Mouse (Mus musculus) lung, postnatal 0 days (tissue): ENCODE results near the gene Sox5. TPM values are rescaled to one million over a fixed set of nuclear protein-coding genes. Genes with fewer than 3 reads are reported as not detected.

Experiments
- ATAC-seq: fragments of 200-750 bp; cut with Nextera tagmentation; 2 replicates; pipeline ENCODE4 v1.8.0; 2017; ENCODE audit warnings: moderate library complexity
- DNase-seq: peaks from one replicate; pipeline ENCODE4 v3.0.0-alpha.2; 2016; ENCODE audit warnings: low spot score
- H3K27ac ChIP-seq: fragments of 300-500 bp; sonication (generic); 2 replicates; pipeline ENCODE4 v1.5.1; 2014; ENCODE audit warnings: antibody characterized with exemption, mild to moderate bottlenecking, low read length, mixed read lengths
- H3K27me3 ChIP-seq: fragments of 300-500 bp; sonication (generic); replicated peaks from 2 replicates; pipeline ENCODE4 v1.6.1; 2014; ENCODE audit warnings: low read length, mixed read lengths; ENCODE audit not compliant: insufficient read depth
- H3K36me3 ChIP-seq: fragments of 300-500 bp; sonication (generic); 2 replicates; pipeline ENCODE4 v1.6.1; 2014; ENCODE audit warnings: low read length, mixed read lengths; ENCODE audit not compliant: insufficient read depth
- H3K4me1 ChIP-seq: fragments of 300-500 bp; sonication (generic); 2 replicates; pipeline ENCODE4 v1.6.1; 2014; ENCODE audit warnings: antibody characterized with exemption, low read depth, low read length, mixed read lengths; ENCODE audit not compliant: insufficient read depth
- H3K4me2 ChIP-seq: fragments of 300-500 bp; sonication (generic); replicated peaks from 2 replicates; pipeline ENCODE4 v1.6.1; 2014; ENCODE audit warnings: low read depth, mild to moderate bottlenecking, low read length, moderate library complexity, mixed read lengths
- H3K4me3 ChIP-seq: fragments of 300-500 bp; sonication (generic); 2 replicates; pipeline ENCODE4 v1.5.1; 2014; ENCODE audit warnings: low read depth, low read length
- H3K9ac ChIP-seq: fragments of 300-500 bp; sonication (generic); replicated peaks from 2 replicates; pipeline ENCODE4 v1.6.1; 2014; ENCODE audit warnings: low read depth, mild to moderate bottlenecking
- H3K9me3 ChIP-seq: fragments of 300-500 bp; sonication (generic); 2 replicates; pipeline ENCODE4 v1.6.1; 2016; ENCODE audit warnings: low read length, mixed read lengths
- CTCF ChIP-seq: IDR thresholded peaks from 2 replicates; pipeline ENCODE4 v1.5.1; 2016; ENCODE audit warnings: antibody characterized with exemption, mild to moderate bottlenecking
- EP300 ChIP-seq: IDR thresholded peaks from 2 replicates; pipeline ENCODE4 v1.6.1; 2016; ENCODE audit warnings: antibody characterized with exemption, mild to moderate bottlenecking, control low read depth
- WGBS: fragments of 180-500 bp; shearing (Covaris S2); extraction: QIAGEN DNeasy Blood & Tissue Kit; methylation state at CpG from one replicate; pipeline ENCODE4 v1.1.7; 2014; 5-methylcytosine and 5-hydroxymethylcytosine counted together
- polyA plus RNA-seq: library from polyadenylated mRNA; unstranded; fragments of >200 nt; fragmentation: Nextera tagmentation; extraction: Ambion mirVana; gene quantifications from 2 replicates; pipeline ENCODE4 v1.2.1, GENCODE M21; 2015

The Sox5 gene
- polyA plus RNA-seq, 1 experiment from 2014 or later, result 9.8 TPM

DNA sequence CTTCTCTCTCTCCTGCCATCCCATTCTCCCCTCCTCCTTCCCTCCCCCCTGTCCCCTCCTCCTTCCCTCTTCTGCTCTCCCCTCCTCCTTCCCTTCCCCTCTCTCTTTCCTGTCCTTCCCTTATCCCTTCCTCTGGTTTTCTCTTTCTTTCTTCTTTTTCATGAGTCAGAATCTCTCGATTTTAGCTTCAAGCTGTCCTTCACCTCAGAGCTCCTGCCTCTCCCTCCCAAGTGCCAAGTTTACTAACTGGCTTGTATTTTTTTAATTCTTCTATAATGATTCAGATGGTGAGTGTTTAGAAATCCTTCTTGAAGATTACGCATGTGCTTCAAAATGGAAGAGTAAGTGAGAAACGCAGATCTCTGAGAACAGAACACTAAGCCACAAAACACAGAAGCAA is 135.4 kb downstream of the Sox5 start:
- Histone ChIP-seq H3K27me3 (no peaks in the 10 kb centered on the region), H3K27ac (peak overlapping the region; percentile 8; the same call in 1 of the 2 replicates)

DNA sequence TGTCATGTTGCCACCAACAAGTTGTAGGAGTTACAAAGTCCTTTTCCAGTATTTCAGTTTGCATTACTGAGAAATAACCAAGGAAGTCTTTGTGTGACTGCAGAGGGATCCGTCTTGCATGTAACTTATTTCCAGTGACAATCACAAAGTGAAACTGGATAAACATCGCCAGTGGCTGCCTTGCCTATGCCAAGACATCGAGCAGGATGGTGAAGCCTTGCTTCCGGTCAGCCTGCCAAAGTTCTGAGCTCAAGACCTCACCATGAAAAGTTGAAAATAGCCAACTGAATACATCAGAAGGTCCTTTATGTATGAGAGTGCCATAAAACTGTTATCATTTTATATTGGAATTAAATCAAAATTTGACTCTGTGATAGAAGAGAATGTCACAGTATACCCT is 136.0 kb downstream of the Sox5 start:
- peaks cover 5% of the 10 kb centered on the region; the same call in 1 of the 2 replicates for H3K4me1 ChIP-seq

More for the DNA sequence above, 135.4 kb downstream of the Sox5 start:
- Histone ChIP-seq H3K4me3 (no peak overlapping the region), H3K4me1 (peaks cover 5% of the 10 kb centered on the region; the same call in 1 of the 2 replicates), H3K9me3 (no peaks in the 10 kb centered on the region), H3K9ac (no peak overlapping the region), H3K36me3 (no peaks in the 10 kb centered on the region), H3K4me2 (no peak overlapping the region)
- DNase-seq, result peak; percentile 72
- ATAC-seq, result peak; percentile 13; the same call in 1 of the 2 replicates
- 46% methylated on average over 3 of the region's 3 CpGs for WGBS
- no peak for TF ChIP-seq CTCF
- peak; percentile 88 for TF ChIP-seq EP300

DNA sequence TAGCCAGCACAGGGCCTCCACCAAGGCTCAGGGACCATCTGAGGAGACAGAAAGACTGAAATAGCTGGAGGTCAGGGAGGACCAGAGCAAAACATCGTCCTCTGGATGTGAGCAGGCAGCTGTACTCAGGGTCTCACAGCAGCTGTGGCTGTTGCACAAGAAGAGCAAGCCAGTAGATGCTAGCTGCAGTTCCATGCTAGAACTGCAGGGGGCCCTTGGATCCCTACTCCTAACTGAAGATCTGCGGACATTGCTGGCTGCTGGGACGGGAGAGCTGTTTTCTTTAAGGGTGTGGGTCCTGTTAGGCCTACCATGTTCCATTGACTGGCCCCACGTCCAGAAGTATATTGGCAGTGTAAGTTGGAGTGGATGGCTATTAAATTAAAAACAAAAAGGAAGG is 137.1 kb downstream of the Sox5 start:
- Histone ChIP-seq H3K9ac (no peak overlapping the region), H3K27ac (no peak overlapping the region), H3K4me3 (no peak overlapping the region), H3K9me3 (no peaks in the 10 kb centered on the region), H3K27me3 (no peaks in the 10 kb centered on the region), H3K36me3 (no peaks in the 10 kb centered on the region), H3K4me1 (peaks cover 5% of the 10 kb centered on the region; the same call in 1 of the 2 replicates), H3K4me2 (no peak overlapping the region)
- 44% methylated on average over 4 of the region's 4 CpGs for WGBS
- no peak for TF ChIP-seq EP300
- peak; percentile 83 for TF ChIP-seq CTCF
- DNase-seq, result peak; percentile 74
- peak; percentile 24 for ATAC-seq

More for the DNA sequence above, 136.0 kb downstream of the Sox5 start:
- H3K9me3 ChIP-seq, result no peaks in the 10 kb centered on the region
- no peak overlapping the region for H3K4me2 ChIP-seq
- TF ChIP-seq EP300 (no peak), CTCF (no peak)
- no peak overlapping the region for H3K4me3 ChIP-seq
- ATAC-seq (no peak), DNase-seq (peak; percentile 22)
- 48% methylated on average over 4 of the region's 4 CpGs for whole genome bisulfite sequencing
- no peaks in the 10 kb centered on the region for H3K36me3 ChIP-seq
- H3K27me3 ChIP-seq, result no peaks in the 10 kb centered on the region
- no peak overlapping the region for H3K9ac ChIP-seq
- H3K27ac ChIP-seq, result 0 out of 2 replicates have a peak overlapping the region, but pooled peaks have one; percentile 8

DNA sequence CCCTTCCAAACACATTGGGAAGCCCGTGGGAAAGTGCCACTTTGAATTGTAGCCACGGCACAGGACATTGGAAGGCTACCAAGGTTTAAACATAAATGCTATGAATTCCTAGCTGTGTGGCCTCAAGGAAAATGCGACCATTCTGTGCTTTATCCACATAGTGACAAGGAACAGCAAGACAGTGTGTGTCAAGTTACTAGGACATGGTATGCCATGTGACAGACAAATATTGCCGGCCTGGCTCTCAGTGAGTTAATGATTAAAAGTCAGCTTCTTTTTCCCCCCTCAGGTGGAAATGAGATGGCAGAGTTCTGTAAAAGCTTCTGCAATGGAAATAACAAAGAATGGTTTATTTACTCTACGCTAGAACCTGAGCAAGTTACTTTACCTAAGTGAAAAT is 138.2 kb downstream of the Sox5 start:
- H3K27me3 ChIP-seq, result no peaks in the 10 kb centered on the region
- H3K9ac ChIP-seq, result no peak overlapping the region
- no peaks in the 10 kb centered on the region for H3K9me3 ChIP-seq
- no peak for DNase-seq
- no peak overlapping the region for H3K27ac ChIP-seq
- peaks cover 5% of the 10 kb centered on the region; the same call in 1 of the 2 replicates for H3K4me1 ChIP-seq
- no peaks in the 10 kb centered on the region for H3K36me3 ChIP-seq
- WGBS, result 51% methylated on average over 5 of the region's 5 CpGs
- H3K4me2 ChIP-seq, result no peak overlapping the region
- TF ChIP-seq CTCF, result no peak
- no peak for TF ChIP-seq EP300
- no peak for ATAC-seq
- no peak overlapping the region for H3K4me3 ChIP-seq

DNA sequence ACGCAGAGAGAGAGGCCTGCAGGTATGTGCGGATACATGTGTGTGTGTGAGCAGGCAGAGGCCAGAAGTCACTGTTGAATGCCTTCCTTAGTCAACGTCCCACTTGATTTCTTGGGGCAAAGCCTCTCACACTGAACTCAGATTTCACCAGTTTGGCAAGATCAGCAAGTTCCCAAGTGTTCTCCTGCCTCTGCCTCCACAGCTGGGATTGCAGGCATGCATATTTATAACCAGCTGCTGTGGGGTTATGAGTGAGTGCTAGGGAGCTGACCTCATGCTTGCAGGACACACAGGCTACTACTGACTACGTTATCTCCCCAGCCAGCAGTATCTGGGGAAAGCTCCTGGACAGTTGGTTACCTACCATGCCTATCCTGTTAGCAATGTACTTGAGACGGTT is 139.9 kb downstream of the Sox5 start:
- 52% methylated on average over 5 of the region's 5 CpGs for WGBS
- no peaks in the 10 kb centered on the region for H3K36me3 ChIP-seq
- no peak for TF ChIP-seq EP300
- TF ChIP-seq CTCF, result no peak
- H3K27ac ChIP-seq, result no peak overlapping the region
- no peak for ATAC-seq
- no peaks in the 10 kb centered on the region for H3K9me3 ChIP-seq
- H3K27me3 ChIP-seq, result no peaks in the 10 kb centered on the region
- H3K4me3 ChIP-seq, result no peak overlapping the region
- H3K4me2 ChIP-seq, result no peak overlapping the region
- no peak for DNase-seq
- peaks cover 5% of the 10 kb centered on the region; the same call in 1 of the 2 replicates for H3K4me1 ChIP-seq
- no peak overlapping the region for H3K9ac ChIP-seq

DNA sequence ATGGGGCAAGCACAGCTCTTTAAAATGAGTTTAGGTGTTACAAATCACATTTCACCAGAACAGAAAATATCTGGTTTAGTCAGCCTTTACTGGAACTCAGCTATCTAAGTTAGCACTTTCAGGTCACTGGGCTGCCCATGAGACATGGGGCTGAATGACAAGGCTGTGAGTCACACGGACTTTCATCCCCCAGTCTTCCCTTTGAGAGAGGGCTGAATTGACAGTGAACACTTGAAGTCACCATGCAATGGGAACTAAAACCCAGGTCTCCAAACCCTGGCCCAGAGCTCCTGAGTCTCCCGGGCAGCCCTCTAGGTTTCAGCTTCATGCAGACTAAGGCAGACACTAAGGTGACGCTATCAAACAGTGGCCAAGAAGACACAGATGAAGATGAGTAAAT is 141.2 kb downstream of the Sox5 start:
- ATAC-seq (peak; percentile 52; the same call in 1 of the 2 replicates), DNase-seq (peak; percentile 48)
- Histone ChIP-seq H3K27me3 (no peaks in the 10 kb centered on the region), H3K27ac (no peak overlapping the region), H3K4me1 (no peaks in the 10 kb centered on the region), H3K4me2 (no peak overlapping the region), H3K4me3 (no peak overlapping the region), H3K9ac (no peak overlapping the region), H3K9me3 (no peaks in the 10 kb centered on the region), H3K36me3 (no peaks in the 10 kb centered on the region)
- TF ChIP-seq CTCF (no peak), EP300 (0 out of 2 replicates have a peak, but pooled peaks have one; percentile 15)
- 69% methylated on average over 3 of the region's 3 CpGs for WGBS

DNA sequence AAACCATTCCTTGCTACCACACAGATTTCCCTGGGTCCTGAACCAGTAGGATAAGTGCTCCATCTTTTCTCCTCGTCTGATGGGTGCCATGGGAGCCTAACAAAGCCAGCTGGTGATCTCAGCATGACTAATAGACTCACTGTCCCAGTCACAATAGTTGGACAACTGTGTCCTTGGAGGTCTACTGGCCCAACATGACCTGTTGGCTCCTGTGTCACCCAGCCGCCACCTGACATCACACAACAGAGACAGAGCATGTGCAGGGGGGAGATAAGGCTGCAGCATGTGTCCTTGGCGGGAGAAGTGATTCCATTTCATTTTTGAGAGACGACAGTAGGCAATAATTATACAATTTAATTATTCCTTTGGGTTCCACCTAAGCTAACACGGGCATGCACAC is 143.2 kb downstream of the Sox5 start:
- 80% methylated on average over 5 of the region's 5 CpGs for WGBS
- no peak for TF ChIP-seq CTCF
- no peak for TF ChIP-seq EP300
- Histone ChIP-seq H3K4me3 (no peak overlapping the region), H3K4me2 (no peak overlapping the region), H3K9me3 (no peaks in the 10 kb centered on the region), H3K9ac (no peak overlapping the region), H3K4me1 (no peaks in the 10 kb centered on the region), H3K27me3 (no peaks in the 10 kb centered on the region), H3K27ac (no peak overlapping the region), H3K36me3 (no peaks in the 10 kb centered on the region)
- ATAC-seq (no peak), DNase-seq (no peak)
